Mouse (Mus musculus) liver, embryonic 15.5 days (tissue): ENCODE measurements at regions not wholly inside any gene's neighbourhood (a gene's known extent, or its start where the extent isn't known, plus 50 kb on each side); places are given as distances from the start of the nearest gene placed in this dataset.

Source experiments
- ATAC-seq: fragments of 200-750 bp; cut with Nextera tagmentation; 2 replicates; pipeline ENCODE4 v1.8.0; 2017; ENCODE audit warnings: moderate number of reproducible peaks, mild to moderate bottlenecking, moderate library complexity; ENCODE audit not compliant: insufficient read depth
- H3K27ac ChIP-seq: fragments of 300-500 bp; sonication (generic); replicated peaks from 2 replicates; pipeline ENCODE4 v1.5.1; 2015; ENCODE audit warnings: mild to moderate bottlenecking, inconsistent platforms
- H3K27me3 ChIP-seq: fragments of 300-500 bp; sonication (generic); 2 replicates; pipeline ENCODE4 v1.6.1; 2015; ENCODE audit warnings: mild to moderate bottlenecking, inconsistent platforms
- H3K36me3 ChIP-seq: fragments of 300-500 bp; sonication (generic); replicated peaks from 2 replicates; pipeline ENCODE4 v1.6.1; 2015; ENCODE audit warnings: moderate library complexity, mild to moderate bottlenecking, inconsistent platforms
- H3K4me1 ChIP-seq: fragments of 300-500 bp; sonication (generic); replicated peaks from 2 replicates; pipeline ENCODE4 v1.6.1; 2015; ENCODE audit warnings: inconsistent platforms
- H3K4me2 ChIP-seq: fragments of 300-500 bp; sonication (generic); 2 replicates; pipeline ENCODE4 v1.6.1; 2015; ENCODE audit warnings: moderate library complexity, mild to moderate bottlenecking, inconsistent platforms
- H3K4me3 ChIP-seq: fragments of 300-500 bp; sonication (generic); replicated peaks from 2 replicates; pipeline ENCODE4 v1.5.1; 2015; ENCODE audit warnings: mild to moderate bottlenecking, inconsistent platforms
- H3K9ac ChIP-seq: fragments of 300-500 bp; sonication (generic); 2 replicates; pipeline ENCODE4 v1.6.1; 2015; ENCODE audit warnings: moderate library complexity, mild to moderate bottlenecking, inconsistent platforms
- H3K9me3 ChIP-seq: fragments of 300-500 bp; sonication (generic); replicated peaks from 2 replicates; pipeline ENCODE4 v1.6.1; 2016; ENCODE audit warnings: inconsistent platforms
- WGBS: fragments of 180-500 bp; shearing (Covaris S2); methylation state at CpG from one replicate; pipeline ENCODE4 v1.1.7; 2015; ENCODE audit warnings: mixed read lengths; ENCODE audit not compliant: insufficient replicate concordance; 5-methylcytosine and 5-hydroxymethylcytosine counted together

- no peaks in the 10 kb centered on the region for H3K9me3 ChIP-seq
- no peak overlapping the region for H3K4me3 ChIP-seq
- H3K4me2 ChIP-seq: no peak overlapping the region
- ATAC-seq: peak; percentile 73
- H3K9ac ChIP-seq: no peak overlapping the region
- 36% methylated on average over 2 of the region's 2 CpGs for WGBS
- peaks cover 9% of the 10 kb centered on the region for H3K4me1 ChIP-seq
- H3K36me3 ChIP-seq: no peaks in the 10 kb centered on the region
- peak overlapping the region; percentile 35 for H3K27ac ChIP-seq
- H3K27me3 ChIP-seq: 0 out of 2 replicates have a peak, but pooled peaks cover 6% of the 10 kb centered on the region
These were observed 50.3 kb downstream of the Anapc15-ps start for GRCm38 (mm10) chr10:95622879-95623517.

GRCm38 (mm10) chr10:95620796-95621195 lies 52.5 kb downstream of the Anapc15-ps start:
- Histone ChIP-seq H3K36me3 (no peaks in the 10 kb centered on the region), H3K4me2 (no peak overlapping the region), H3K4me3 (no peak overlapping the region), H3K27ac (no peak overlapping the region), H3K9me3 (no peaks in the 10 kb centered on the region), H3K27me3 (peaks cover 10% of the 10 kb centered on the region; the same call in 1 of the 2 replicates), H3K4me1 (peaks cover 9% of the 10 kb centered on the region), H3K9ac (no peak overlapping the region)
- WGBS: 71% methylated on average over 3 of the region's 3 CpGs
- no peak for ATAC-seq

GRCm38 (mm10) chr10:95619601-95620000 lies 53.6 kb downstream of the Anapc15-ps start:
- WGBS: 55% methylated on average over 10 of the region's 10 CpGs
- H3K27me3 ChIP-seq: peaks cover 15% of the 10 kb centered on the region; the same call in 1 of the 2 replicates
- no peak overlapping the region for H3K4me3 ChIP-seq
- no peaks in the 10 kb centered on the region for H3K9me3 ChIP-seq
- ATAC-seq: no peak
- H3K36me3 ChIP-seq: no peaks in the 10 kb centered on the region
- no peak overlapping the region for H3K27ac ChIP-seq
- peaks cover 6% of the 10 kb centered on the region for H3K4me1 ChIP-seq
- no peak overlapping the region for H3K4me2 ChIP-seq
- no peak overlapping the region for H3K9ac ChIP-seq

GRCm38 (mm10) chr10:95618451-95619079 lies 54.6 kb upstream of the Nudt4 start:
- no peak overlapping the region for H3K9ac ChIP-seq
- no peak overlapping the region for H3K4me3 ChIP-seq
- no peak overlapping the region for H3K4me2 ChIP-seq
- no peaks in the 10 kb centered on the region; the same call in 1 of the 2 replicates for H3K4me1 ChIP-seq
- no peaks in the 10 kb centered on the region for H3K36me3 ChIP-seq
- no peak overlapping the region for H3K27ac ChIP-seq
- peaks cover 15% of the 10 kb centered on the region; the same call in 1 of the 2 replicates for H3K27me3 ChIP-seq
- 72% methylated on average over 9 of the region's 9 CpGs for WGBS
- ATAC-seq: no peak
- H3K9me3 ChIP-seq: no peaks in the 10 kb centered on the region

- H3K9me3 ChIP-seq: no peaks in the 10 kb centered on the region
- peaks cover 15% of the 10 kb centered on the region; the same call in 1 of the 2 replicates for H3K27me3 ChIP-seq
- 51% methylated on average over 5 of the region's 5 CpGs for WGBS
- no peaks in the 10 kb centered on the region for H3K36me3 ChIP-seq
- H3K4me1 ChIP-seq: no peaks in the 10 kb centered on the region; the same call in 1 of the 2 replicates
- H3K27ac ChIP-seq: no peak overlapping the region
- no peak for ATAC-seq
- H3K4me3 ChIP-seq: no peak overlapping the region
- H3K4me2 ChIP-seq: no peak overlapping the region
- no peak overlapping the region for H3K9ac ChIP-seq
These were observed 52.9 kb upstream of the Nudt4 start for GRCm38 (mm10) chr10:95616821-95617220.

- Histone ChIP-seq H3K9me3 (no peaks in the 10 kb centered on the region), H3K27me3 (peaks cover 22% of the 10 kb centered on the region; the same call in 1 of the 2 replicates), H3K4me3 (no peak overlapping the region), H3K27ac (no peak overlapping the region), H3K9ac (no peak overlapping the region), H3K36me3 (no peaks in the 10 kb centered on the region), H3K4me1 (no peaks in the 10 kb centered on the region; the same call in 1 of the 2 replicates), H3K4me2 (no peak overlapping the region)
- 64% methylated on average over 25 of the region's 25 CpGs for WGBS
- ATAC-seq: no peak
These were observed 52.1 kb upstream of the Nudt4 start for GRCm38 (mm10) chr10:95615849-95616650.
